Mouse (Mus musculus) 3134 (cell line): ENCODE measurements at regions not wholly inside any gene's neighbourhood (a gene's known extent, or its start where the extent isn't known, plus 50 kb on each side); places are given as distances from the start of the nearest gene placed in this dataset.

Experiments used
- DNase-seq: peaks from one replicate; pipeline ENCODE4 v3.0.0-alpha.2; 2011; ENCODE audit warnings: low spot score; ENCODE audit not compliant: insufficient read length; ENCODE audit errors: extremely low read depth

DNA sequence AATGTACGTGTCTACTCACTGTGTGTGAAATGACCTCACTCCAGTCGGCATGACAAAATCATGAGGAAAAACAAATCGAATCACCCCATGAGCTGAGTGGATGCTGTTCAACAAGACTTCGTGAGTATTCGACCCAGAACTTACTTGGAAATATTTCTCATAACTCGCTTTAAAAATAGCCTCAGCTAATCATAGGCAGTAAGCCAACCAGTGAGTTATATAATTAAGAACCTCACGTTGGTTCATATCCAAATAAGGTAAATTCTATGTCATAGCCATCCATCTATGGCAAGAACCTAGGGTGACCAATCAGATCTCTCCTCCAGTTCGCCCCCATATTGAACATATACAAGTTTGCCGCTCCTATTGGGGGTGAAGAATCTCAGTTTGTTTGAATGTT lies 466.5 kb upstream of the Gm19410 start:
- no peak for DNase-seq

DNA sequence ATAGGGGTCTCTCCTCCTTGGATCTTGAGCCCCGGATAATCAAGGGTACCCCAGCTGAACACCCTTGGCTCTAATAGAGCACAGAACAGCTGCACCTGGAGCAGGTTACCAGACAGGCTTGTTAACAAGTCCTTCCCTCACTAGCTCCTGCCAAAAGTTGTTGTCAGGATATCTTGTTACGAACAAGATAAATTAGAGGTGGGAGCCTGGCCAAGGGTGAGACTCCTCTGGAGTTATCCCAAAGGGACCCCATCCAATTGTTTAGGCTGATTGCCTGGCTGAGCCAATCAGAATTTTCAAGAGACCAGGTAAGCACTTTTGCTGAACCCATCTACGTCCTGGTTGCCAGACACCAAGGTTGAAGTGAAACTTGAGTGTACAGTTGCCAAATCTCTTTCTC lies 465.2 kb upstream of the Gm19410 start:
- no peak for DNase-seq

GRCm38 (mm10) chr8:35300881-35301521 lies 464.6 kb upstream of the Gm19410 start:
- DNase-seq = no peak

GRCm38 (mm10) chr8:35302856-35303255 lies 462.7 kb upstream of the Gm19410 start:
- no peak for DNase-seq

DNA sequence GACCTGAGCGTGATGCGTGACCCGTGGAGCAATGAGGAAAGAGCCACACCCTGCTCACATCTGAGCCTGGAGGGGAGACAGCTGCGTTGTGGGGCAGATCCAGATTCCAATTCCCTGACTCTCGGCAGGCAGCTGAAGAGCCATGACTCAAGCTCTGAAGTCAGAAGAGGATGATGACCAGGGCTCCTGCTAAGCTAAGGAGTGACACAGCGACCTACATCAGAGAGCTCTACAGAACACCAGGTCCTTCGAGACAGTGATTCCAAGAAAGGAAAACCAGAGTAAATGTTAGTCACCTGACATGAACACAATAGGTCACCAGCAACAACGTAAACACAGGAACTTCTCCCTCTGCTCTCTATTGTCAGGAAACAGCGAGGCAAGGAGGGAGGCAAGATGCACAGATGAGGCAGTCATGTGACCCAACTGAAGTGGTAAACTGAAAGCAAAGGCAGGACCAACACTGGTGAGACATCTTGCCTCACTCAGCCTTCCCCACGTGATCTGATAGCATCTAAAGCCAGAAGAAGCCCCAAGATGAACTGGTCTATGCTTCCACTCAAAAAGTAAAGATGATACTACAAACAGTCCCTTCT lies 444.2 kb upstream of the Gm19410 start:
- DNase-seq = no peak

- DNase-seq = no peak
Measured at GRCm38 (mm10) chr8:35323180-35323975, 442.2 kb upstream of the Gm19410 start.
